Mouse (Mus musculus) spleen, postnatal 36 days (tissue): ENCODE measurements at regions not wholly inside any gene's neighbourhood (a gene's known extent, or its start where the extent isn't known, plus 50 kb on each side); places are given as distances from the start of the nearest gene placed in this dataset.

Experiments used
- DNase-seq, 2 experiments: peaks; one replicate each; pipeline ENCODE4 v3.0.0; 2022; ENCODE audit warnings: low spot score in 2 of 2, mixed read lengths in 1 of 2

GRCm38 (mm10) chr12:7382455-7382854, 595.0 kb upstream of the Apob start:
- DNase-seq, result no peak

- DNase-seq, result no peak
These were observed 573.6 kb upstream of the Apob start for GRCm38 (mm10) chr12:7403800-7404199.

- DNase-seq, result no peak
These were observed 565.6 kb upstream of the Apob start for GRCm38 (mm10) chr12:7411810-7412209.

GRCm38 (mm10) chr12:7420276-7420675, 557.2 kb upstream of the Apob start:
- DNase-seq, result no peak

- no peak for DNase-seq
These were observed 555.5 kb upstream of the Apob start for GRCm38 (mm10) chr12:7421826-7422540.

GRCm38 (mm10) chr12:7430981-7431380, 546.5 kb upstream of the Apob start:
- no peak for DNase-seq

GRCm38 (mm10) chr12:7445238-7445637, 532.2 kb upstream of the Apob start:
- no peak for DNase-seq

- DNase-seq, result no peak
These were observed 526.9 kb upstream of the Apob start for GRCm38 (mm10) chr12:7450506-7450905.

- DNase-seq, result no peak
These were observed 520.4 kb upstream of the Apob start for GRCm38 (mm10) chr12:7457036-7457435.

- no peak for DNase-seq
These were observed 519.9 kb upstream of the Apob start for GRCm38 (mm10) chr12:7457544-7457943.

- no peak for DNase-seq
These were observed 512.5 kb upstream of the Apob start for GRCm38 (mm10) chr12:7464947-7465346.

- no peak for DNase-seq
These were observed 464.7 kb upstream of the Apob start for GRCm38 (mm10) chr12:7512579-7513248.

- no peak for DNase-seq
These were observed 440.1 kb upstream of the Apob start for GRCm38 (mm10) chr12:7537389-7537788.

GRCm38 (mm10) chr12:7543281-7543981, 434.0 kb upstream of the Apob start:
- DNase-seq, result no peak

GRCm38 (mm10) chr12:7548759-7549158, 428.7 kb upstream of the Apob start:
- no peak for DNase-seq

GRCm38 (mm10) chr12:7560245-7560644, 417.2 kb upstream of the Apob start:
- DNase-seq, result no peak

GRCm38 (mm10) chr12:7576081-7576480, 401.4 kb upstream of the Apob start:
- DNase-seq, result no peak

GRCm38 (mm10) chr12:7587501-7587900, 389.9 kb upstream of the Apob start:
- no peak for DNase-seq

GRCm38 (mm10) chr12:7611272-7612092, 366.0 kb upstream of the Apob start:
- DNase-seq, result no peak

- peak in 1 of 2 experiments; percentile 2 for DNase-seq
These were observed 340.9 kb upstream of the Apob start for GRCm38 (mm10) chr12:7636417-7637175.

GRCm38 (mm10) chr12:7637629-7638028, 339.8 kb upstream of the Apob start:
- DNase-seq, result no peak
